Mouse (Mus musculus) limb, embryonic 15.5 days (tissue): ENCODE results near the gene Atp9a. TPM values are rescaled to one million over a fixed set of nuclear protein-coding genes. Genes with fewer than 3 reads are reported as not detected.

Experiments
- ATAC-seq: fragments of 200-750 bp; cut with Nextera tagmentation; 2 replicates; pipeline ENCODE4 v1.8.0; 2017; ENCODE audit warnings: low read depth, moderate TSS enrichment; ENCODE audit not compliant: insufficient number of reproducible peaks, low FRiP score, low TSS enrichment
- H3K27ac ChIP-seq: fragments of 300-500 bp; sonication (generic); 2 replicates; pipeline ENCODE4 v1.5.1; 2015; ENCODE audit warnings: moderate library complexity, mild to moderate bottlenecking, inconsistent platforms
- H3K27me3 ChIP-seq: fragments of 300-500 bp; sonication (generic); 2 replicates; pipeline ENCODE4 v1.6.1; 2015; ENCODE audit warnings: inconsistent platforms
- H3K36me3 ChIP-seq: fragments of 300-500 bp; sonication (generic); 2 replicates; pipeline ENCODE4 v1.6.1; 2015; ENCODE audit warnings: inconsistent platforms
- H3K4me1 ChIP-seq: fragments of 300-500 bp; sonication (generic); 2 replicates; pipeline ENCODE4 v1.6.1; 2015; ENCODE audit warnings: inconsistent platforms
- H3K4me2 ChIP-seq: fragments of 300-500 bp; sonication (generic); 2 replicates; pipeline ENCODE4 v1.6.1; 2015; ENCODE audit warnings: mild to moderate bottlenecking, inconsistent platforms
- H3K4me3 ChIP-seq: fragments of 300-500 bp; sonication (generic); 2 replicates; pipeline ENCODE4 v1.5.1; 2015; ENCODE audit warnings: mild to moderate bottlenecking, inconsistent platforms
- H3K9ac ChIP-seq: fragments of 300-500 bp; sonication (generic); 2 replicates; pipeline ENCODE4 v1.6.1; 2015; ENCODE audit warnings: inconsistent platforms
- H3K9me3 ChIP-seq: fragments of 300-500 bp; sonication (generic); 2 replicates; pipeline ENCODE4 v1.6.1; 2016; ENCODE audit warnings: inconsistent platforms
- WGBS: fragments of 180-500 bp; shearing (Covaris S2); methylation state at CpG from one replicate; pipeline ENCODE4 v1.1.7; 2015; 5-methylcytosine and 5-hydroxymethylcytosine counted together
- polyA plus RNA-seq: library from polyadenylated mRNA; unstranded; fragments of >200 nt; fragmentation: Nextera tagmentation; extraction: Ambion mirVana; gene quantifications from 2 replicates; pipeline ENCODE4 v1.2.1, GENCODE M21; 2015

The Atp9a gene
- polyA plus RNA-seq, 1 experiment from 2014 or later, result 24.6 TPM

GRCm38 (mm10) chr2:168656569-168657308, 85.5 kb downstream of the Atp9a start:
- H3K9me3 ChIP-seq, result no peaks in the 10 kb centered on the region
- H3K36me3 ChIP-seq, result peaks cover 27% of the 10 kb centered on the region
- ATAC-seq, result no peak
- no peak overlapping the region for H3K9ac ChIP-seq
- H3K4me1 ChIP-seq, result peaks cover 3% of the 10 kb centered on the region; the same call in 1 of the 2 replicates
- H3K27ac ChIP-seq, result no peak overlapping the region
- H3K4me2 ChIP-seq, result no peak overlapping the region
- no peak overlapping the region for H3K4me3 ChIP-seq
- no peaks in the 10 kb centered on the region for H3K27me3 ChIP-seq
- WGBS, result 69% methylated on average over 16 of the region's 16 CpGs

DNA sequence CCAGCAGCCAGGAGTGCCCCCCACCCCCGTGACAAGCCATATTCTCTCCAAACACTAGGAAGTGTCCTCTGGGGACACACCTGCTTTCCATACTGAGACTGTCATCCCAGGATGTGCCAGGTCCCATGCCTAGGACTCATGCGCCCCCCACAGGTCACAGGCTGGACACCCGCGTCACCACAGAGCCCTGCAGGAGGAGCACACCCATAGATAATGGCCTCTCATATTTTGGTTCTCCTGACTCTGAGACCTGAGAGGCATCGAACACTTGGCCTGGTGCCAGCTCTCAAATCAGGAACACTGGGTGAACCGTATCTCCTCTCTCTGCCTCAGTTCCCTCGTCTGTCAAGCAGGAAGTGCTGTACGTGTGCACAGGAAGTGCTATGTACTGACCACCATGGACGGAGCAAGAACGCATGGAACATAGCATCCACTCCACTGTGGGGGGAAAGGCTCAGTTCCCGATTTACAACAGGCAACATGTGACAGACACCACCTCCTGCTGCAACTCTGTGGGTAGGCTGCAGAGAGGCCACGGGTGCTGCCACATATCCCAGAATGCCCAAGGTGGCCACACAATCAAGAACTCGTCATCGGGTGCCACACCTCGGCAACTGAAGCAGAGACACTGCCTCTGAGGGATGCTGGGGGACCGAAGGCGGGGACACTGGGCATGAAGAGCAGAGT, 87.1 kb downstream of the Atp9a start:
- Histone ChIP-seq H3K4me1 (peaks cover 3% of the 10 kb centered on the region; the same call in 1 of the 2 replicates), H3K9me3 (no peaks in the 10 kb centered on the region), H3K4me2 (no peak overlapping the region), H3K27ac (no peak overlapping the region), H3K27me3 (no peaks in the 10 kb centered on the region), H3K4me3 (no peak overlapping the region), H3K36me3 (peaks cover 28% of the 10 kb centered on the region), H3K9ac (no peak overlapping the region)
- ATAC-seq, result no peak
- 67% methylated on average over 17 of the region's 17 CpGs for WGBS

GRCm38 (mm10) chr2:168654482-168654881, 87.7 kb downstream of the Atp9a start:
- ATAC-seq, result no peak
- H3K27ac ChIP-seq, result no peak overlapping the region
- peaks cover 33% of the 10 kb centered on the region for H3K36me3 ChIP-seq
- H3K4me2 ChIP-seq, result no peak overlapping the region
- H3K9me3 ChIP-seq, result no peaks in the 10 kb centered on the region
- WGBS, result 52% methylated on average over 9 of the region's 9 CpGs
- no peak overlapping the region for H3K9ac ChIP-seq
- H3K4me1 ChIP-seq, result peaks cover 3% of the 10 kb centered on the region; the same call in 1 of the 2 replicates
- no peaks in the 10 kb centered on the region for H3K27me3 ChIP-seq
- H3K4me3 ChIP-seq, result no peak overlapping the region

- H3K9ac ChIP-seq, result no peak overlapping the region
- no peaks in the 10 kb centered on the region for H3K27me3 ChIP-seq
- no peaks in the 10 kb centered on the region for H3K9me3 ChIP-seq
- H3K27ac ChIP-seq, result no peak overlapping the region
- no peak overlapping the region for H3K4me3 ChIP-seq
- H3K4me2 ChIP-seq, result no peak overlapping the region
- 41% methylated on average over 7 of the region's 7 CpGs for WGBS
- peaks cover 3% of the 10 kb centered on the region; the same call in 1 of the 2 replicates for H3K4me1 ChIP-seq
- H3K36me3 ChIP-seq, result peaks cover 52% of the 10 kb centered on the region
- no peak for ATAC-seq
These were observed 90.5 kb downstream of the Atp9a start for GRCm38 (mm10) chr2:168651757-168652156.

GRCm38 (mm10) chr2:168648171-168648570, 94.0 kb downstream of the Atp9a start:
- WGBS, result 66% methylated on average over 8 of the region's 8 CpGs
- H3K27ac ChIP-seq, result no peak overlapping the region
- no peak overlapping the region for H3K4me2 ChIP-seq
- no peaks in the 10 kb centered on the region for H3K4me1 ChIP-seq
- H3K27me3 ChIP-seq, result no peaks in the 10 kb centered on the region
- peaks cover 60% of the 10 kb centered on the region for H3K36me3 ChIP-seq
- H3K9me3 ChIP-seq, result no peaks in the 10 kb centered on the region
- ATAC-seq, result no peak
- no peak overlapping the region for H3K9ac ChIP-seq
- H3K4me3 ChIP-seq, result no peak overlapping the region

- WGBS, result 57% methylated on average over 6 of the region's 6 CpGs
- no peaks in the 10 kb centered on the region for H3K27me3 ChIP-seq
- H3K9ac ChIP-seq, result no peak overlapping the region
- H3K36me3 ChIP-seq, result peaks cover 67% of the 10 kb centered on the region
- no peak overlapping the region for H3K27ac ChIP-seq
- H3K4me1 ChIP-seq, result no peaks in the 10 kb centered on the region
- no peak overlapping the region for H3K4me2 ChIP-seq
- no peaks in the 10 kb centered on the region for H3K9me3 ChIP-seq
- no peak for ATAC-seq
- H3K4me3 ChIP-seq, result no peak overlapping the region
These were observed 97.4 kb downstream of the Atp9a start for GRCm38 (mm10) chr2:168644855-168645254.

- no peaks in the 10 kb centered on the region for H3K4me1 ChIP-seq
- 66% methylated on average over 20 of the region's 20 CpGs for WGBS
- peaks cover 67% of the 10 kb centered on the region for H3K36me3 ChIP-seq
These were observed 98.6 kb downstream of the Atp9a start for GRCm38 (mm10) chr2:168643524-168644177.

DNA sequence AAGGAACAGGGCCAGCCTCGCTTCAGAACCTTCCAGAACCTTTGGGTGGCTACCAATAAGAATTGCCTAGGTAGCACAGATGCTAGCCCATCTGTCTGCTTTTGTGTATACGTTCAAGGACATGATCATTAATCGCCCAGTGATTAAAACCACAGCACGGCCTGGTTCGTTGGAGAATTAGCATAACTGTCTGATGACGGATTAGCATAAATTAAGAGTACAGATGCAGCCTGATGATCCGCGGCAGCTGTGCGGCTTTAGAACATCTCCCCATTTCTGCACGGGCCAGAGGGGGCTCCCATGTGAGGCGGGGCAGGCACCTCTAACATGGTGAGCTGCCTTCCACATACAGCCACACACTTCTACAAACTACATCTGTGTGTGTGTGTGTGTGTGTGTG, 100.0 kb downstream of the Atp9a start:
- WGBS, result 80% methylated on average over 11 of the region's 11 CpGs
- Histone ChIP-seq H3K27me3 (no peaks in the 10 kb centered on the region), H3K4me3 (no peak overlapping the region), H3K4me2 (no peak overlapping the region), H3K9me3 (no peaks in the 10 kb centered on the region), H3K9ac (no peak overlapping the region), H3K4me1 (peaks cover 4% of the 10 kb centered on the region; the same call in 1 of the 2 replicates), H3K27ac (no peak overlapping the region), H3K36me3 (peaks cover 63% of the 10 kb centered on the region)
- no peak for ATAC-seq

More at GRCm38 (mm10) chr2:168643524-168644177, 98.6 kb downstream of the Atp9a start:
- Histone ChIP-seq H3K27ac (no peak overlapping the region), H3K9me3 (no peaks in the 10 kb centered on the region), H3K9ac (no peak overlapping the region), H3K4me3 (no peak overlapping the region), H3K4me2 (no peak overlapping the region), H3K27me3 (no peaks in the 10 kb centered on the region)
- ATAC-seq, result no peak

- peaks cover 8% of the 10 kb centered on the region; the same call in 1 of the 2 replicates for H3K4me1 ChIP-seq
- 0 out of 2 replicates have a peak, but pooled peaks cover 5% of the 10 kb centered on the region for H3K27me3 ChIP-seq
- ATAC-seq, result no peak
- no peak overlapping the region for H3K9ac ChIP-seq
- H3K27ac ChIP-seq, result no peak overlapping the region
- H3K36me3 ChIP-seq, result peaks cover 57% of the 10 kb centered on the region
- 89% methylated on average over 9 of the region's 9 CpGs for WGBS
- H3K4me2 ChIP-seq, result no peak overlapping the region
- no peaks in the 10 kb centered on the region for H3K9me3 ChIP-seq
- no peak overlapping the region for H3K4me3 ChIP-seq
These were observed 101.7 kb downstream of the Atp9a start for GRCm38 (mm10) chr2:168640460-168640859.

- H3K27ac ChIP-seq, result no peak overlapping the region
- no peaks in the 10 kb centered on the region for H3K9me3 ChIP-seq
- peaks cover 15% of the 10 kb centered on the region; the same call in 1 of the 2 replicates for H3K4me1 ChIP-seq
- no peak for ATAC-seq
- 44% methylated on average over 7 of the region's 7 CpGs for WGBS
- H3K27me3 ChIP-seq, result peaks cover 26% of the 10 kb centered on the region
- no peak overlapping the region for H3K9ac ChIP-seq
- no peak overlapping the region for H3K4me2 ChIP-seq
- peaks cover 40% of the 10 kb centered on the region for H3K36me3 ChIP-seq
- no peak overlapping the region for H3K4me3 ChIP-seq
These were observed 107.3 kb downstream of the Atp9a start for GRCm38 (mm10) chr2:168634881-168635280.

- Histone ChIP-seq H3K27me3 (peaks cover 26% of the 10 kb centered on the region), H3K27ac (no peak overlapping the region), H3K4me2 (no peak overlapping the region), H3K4me1 (peaks cover 18% of the 10 kb centered on the region), H3K9ac (no peak overlapping the region), H3K36me3 (peaks cover 27% of the 10 kb centered on the region), H3K9me3 (no peaks in the 10 kb centered on the region), H3K4me3 (no peak overlapping the region)
- no peak for ATAC-seq
- WGBS, result 46% methylated on average over 14 of the region's 14 CpGs
These were observed 108.8 kb downstream of the Atp9a start for GRCm38 (mm10) chr2:168633301-168633816.
